Mouse (Mus musculus) limb, embryonic 14.5 days (tissue): ENCODE measurements around the gene Zg16. TPM values are rescaled to one million over a fixed set of nuclear protein-coding genes. Genes with fewer than 3 reads are reported as not detected.

Source experiments
- ATAC-seq: fragments of 200-750 bp; cut with Nextera tagmentation; 2 replicates; pipeline ENCODE4 v1.8.0; 2017; ENCODE audit warnings: low read depth, moderate number of reproducible peaks, moderate TSS enrichment; ENCODE audit not compliant: low FRiP score
- DNase-seq: peaks from one replicate; pipeline ENCODE4 v3.0.0-alpha.2; 2015; ENCODE audit warnings: low spot score
- H3K27ac ChIP-seq: fragments of 300-500 bp; sonication (generic); replicated peaks from 2 replicates; pipeline ENCODE4 v1.5.1; 2014; ENCODE audit warnings: low read depth, mild to moderate bottlenecking, low read length, moderate library complexity, mixed read lengths
- H3K27me3 ChIP-seq: fragments of 300-500 bp; sonication (generic); 2 replicates; pipeline ENCODE4 v1.6.1; 2014; ENCODE audit warnings: low read length, mixed read lengths; ENCODE audit not compliant: control insufficient read depth, insufficient read depth
- H3K36me3 ChIP-seq: fragments of 300-500 bp; sonication (generic); 2 replicates; pipeline ENCODE4 v1.6.1; 2014; ENCODE audit warnings: mild to moderate bottlenecking, low read length, moderate library complexity, mixed read lengths; ENCODE audit not compliant: control insufficient read depth, insufficient read depth
- H3K4me1 ChIP-seq: fragments of 300-500 bp; sonication (generic); 2 replicates; pipeline ENCODE4 v1.6.1; 2014; ENCODE audit warnings: antibody characterized with exemption, low read length, mixed read lengths; ENCODE audit not compliant: control insufficient read depth, insufficient read depth
- H3K4me2 ChIP-seq: fragments of 300-500 bp; sonication (generic); replicated peaks from 2 replicates; pipeline ENCODE4 v1.6.1; 2014; ENCODE audit warnings: low read depth, mild to moderate bottlenecking, low read length, moderate library complexity; ENCODE audit not compliant: severe bottlenecking
- H3K4me3 ChIP-seq: fragments of 300-500 bp; sonication (generic); replicated peaks from 2 replicates; pipeline ENCODE4 v1.5.1; 2014; ENCODE audit warnings: low read length
- H3K9ac ChIP-seq: fragments of 300-500 bp; sonication (generic); 2 replicates; pipeline ENCODE4 v1.6.1; 2014; ENCODE audit warnings: mild to moderate bottlenecking, low read depth, low read length, moderate library complexity; ENCODE audit not compliant: severe bottlenecking
- H3K9me3 ChIP-seq: fragments of 300-500 bp; sonication (generic); 2 replicates; pipeline ENCODE4 v1.6.1; 2016; ENCODE audit warnings: low read length; ENCODE audit not compliant: control insufficient read depth
- POLR2A ChIP-seq: fragments of 200-500 bp; IDR thresholded peaks from 2 replicates; pipeline ENCODE4 v1.8.0; 2012; ENCODE audit warnings: inconsistent platforms, mild to moderate bottlenecking, moderate library complexity, borderline replicate concordance; ENCODE audit not compliant: insufficient read depth, insufficient read length; ENCODE audit errors: extremely low read depth
- WGBS: fragments of 180-500 bp; shearing (Covaris S2); extraction: QIAGEN DNeasy Blood & Tissue Kit; methylation state at CpG from one replicate; pipeline ENCODE4 v1.1.7; 2014; 5-methylcytosine and 5-hydroxymethylcytosine counted together
- polyA plus RNA-seq, 2 experiments: library from polyadenylated mRNA; depleted of rRNA in 1 of 2; stranded (reverse) in 1 of 2; unstranded in 1 of 2; fragments of >200 nt; fragmentation: Nextera tagmentation in 1 of 2; extraction: Ambion mirVana in 1 of 2; gene quantifications; 2 replicates each; pipeline versions ENCODE4 v1.2.1 to v1.2.3; 2012 to 2014

Gene Zg16
- polyA plus RNA-seq, 2 experiments: not detected

DNA sequence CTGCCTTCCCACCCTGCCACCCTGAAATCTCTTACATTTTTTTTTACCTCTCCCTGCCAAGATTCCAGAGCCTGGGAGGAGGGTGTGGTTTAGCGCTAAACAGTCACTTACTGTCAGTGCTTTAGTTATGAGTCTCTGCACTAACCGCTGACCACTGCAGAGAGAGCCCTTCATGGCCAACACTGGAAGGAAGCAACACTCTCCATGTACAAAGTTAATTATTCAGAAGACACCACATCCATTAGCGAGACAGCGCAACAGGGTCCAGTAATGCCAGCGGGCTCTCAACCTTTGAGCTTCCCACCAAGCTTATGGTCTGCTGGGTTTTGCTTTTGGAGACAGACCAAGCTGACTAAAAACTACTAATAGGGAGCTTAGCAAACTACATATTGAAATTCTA, 10.9 kb downstream of the Zg16 start:
- ATAC-seq (no peak), DNase-seq (no peak)
- Histone ChIP-seq H3K9ac (no peak overlapping the region), H3K4me2 (no peak overlapping the region), H3K36me3 (no peaks in the 10 kb centered on the region), H3K9me3 (0 out of 2 replicates have a peak, but pooled peaks cover 4% of the 10 kb centered on the region), H3K27me3 (no peaks in the 10 kb centered on the region), H3K27ac (no peak overlapping the region), H3K4me3 (no peak overlapping the region), H3K4me1 (no peaks in the 10 kb centered on the region)
- no peak for TF ChIP-seq POLR2A
- 87% methylated on average over 5 of the region's 5 CpGs for WGBS

- Histone ChIP-seq H3K9ac (no peak overlapping the region), H3K4me1 (no peaks in the 10 kb centered on the region), H3K27ac (no peak overlapping the region), H3K4me3 (no peak overlapping the region), H3K36me3 (no peaks in the 10 kb centered on the region), H3K4me2 (no peak overlapping the region), H3K9me3 (0 out of 2 replicates have a peak, but pooled peaks cover 4% of the 10 kb centered on the region), H3K27me3 (no peaks in the 10 kb centered on the region)
- DNase-seq (no peak), ATAC-seq (no peak)
- TF ChIP-seq POLR2A: no peak
- 81% methylated on average over 4 of the region's 4 CpGs for WGBS
These were observed 13.9 kb downstream of the Zg16 start for GRCm38 (mm10) chr7:127073221-127073620.

DNA sequence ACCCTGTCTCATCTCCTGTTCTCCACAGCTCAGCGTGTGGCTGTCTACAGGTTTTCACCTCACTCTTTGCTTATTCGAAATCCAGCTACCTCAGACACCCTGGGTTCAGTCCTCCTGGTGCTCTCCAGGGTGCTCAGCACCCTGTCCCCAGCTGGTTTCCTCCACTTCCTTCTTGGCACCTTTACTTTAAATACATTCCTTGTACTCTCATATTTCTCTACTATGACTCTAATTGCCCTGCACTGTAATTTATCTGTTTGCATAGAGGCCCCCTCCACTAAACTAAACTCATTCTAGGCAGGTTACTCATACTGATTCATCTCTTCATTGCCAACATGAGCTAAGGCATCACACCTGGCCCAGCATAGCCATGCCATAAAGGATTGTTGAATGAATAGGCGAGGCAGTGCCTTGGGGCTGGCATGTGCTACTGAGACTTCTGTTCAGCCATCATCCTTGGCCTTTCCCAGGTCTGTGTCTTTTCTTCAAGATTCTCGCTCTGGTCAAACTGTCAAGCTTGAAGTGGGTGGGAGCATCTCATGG, 16.2 kb downstream of the Zg16 start:
- no peak for TF ChIP-seq POLR2A
- H3K27ac ChIP-seq: no peak overlapping the region
- no peak overlapping the region for H3K4me3 ChIP-seq
- DNase-seq: no peak
- no peak overlapping the region for H3K4me2 ChIP-seq
- H3K4me1 ChIP-seq: no peaks in the 10 kb centered on the region
- 0 out of 2 replicates have a peak, but pooled peaks cover 4% of the 10 kb centered on the region for H3K9me3 ChIP-seq
- no peaks in the 10 kb centered on the region for H3K27me3 ChIP-seq
- no peak for ATAC-seq
- no peak overlapping the region; the same call in 1 of the 2 replicates for H3K9ac ChIP-seq
- WGBS: 65% methylated on average over 4 of the region's 4 CpGs
- no peaks in the 10 kb centered on the region for H3K36me3 ChIP-seq

DNA sequence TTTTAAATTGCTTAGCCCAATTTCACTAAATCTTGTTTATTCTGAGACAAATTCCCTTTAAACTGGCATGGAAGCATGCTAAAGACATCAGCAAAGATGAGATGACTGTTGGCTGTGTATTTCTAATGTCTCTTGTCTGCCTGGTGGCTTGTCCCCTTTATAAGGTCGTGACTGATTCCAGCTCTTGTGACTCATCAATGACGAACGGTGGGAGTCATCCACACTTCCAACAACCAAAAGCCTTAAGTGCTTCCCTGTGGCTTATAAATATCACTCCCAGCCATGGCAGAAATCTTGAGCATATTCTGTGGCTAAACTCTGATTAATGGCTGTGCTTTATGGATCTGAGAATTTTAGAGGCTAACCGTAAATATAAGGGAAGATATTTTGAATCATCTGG, 20.8 kb downstream of the Zg16 start:
- no peak overlapping the region for H3K4me3 ChIP-seq
- WGBS: 76% methylated on average over 4 of the region's 4 CpGs
- DNase-seq: no peak

DNA sequence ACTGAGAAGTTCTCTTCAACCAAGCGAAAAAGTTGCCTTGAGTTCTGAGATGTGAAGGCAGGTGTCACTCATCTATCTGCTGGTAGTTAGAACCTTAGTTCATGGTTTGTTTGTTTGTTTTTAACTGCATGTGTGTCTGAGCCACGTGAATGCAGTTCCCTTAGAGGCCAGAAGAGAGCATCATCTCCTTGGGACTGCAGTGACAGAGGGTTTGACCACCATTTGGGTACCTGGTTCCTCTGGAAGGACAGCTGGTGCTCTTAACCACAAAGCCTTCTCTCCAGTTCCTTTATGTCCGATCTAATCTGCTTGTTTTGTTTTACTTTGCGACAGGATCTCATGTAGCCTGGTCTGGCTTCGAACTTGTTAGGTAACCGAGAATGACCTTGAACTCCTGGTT, 21.6 kb downstream of the Zg16 start:
- Histone ChIP-seq H3K27me3 (no peaks in the 10 kb centered on the region), H3K27ac (no peak overlapping the region), H3K4me3 (no peak overlapping the region), H3K4me2 (no peak overlapping the region), H3K36me3 (no peaks in the 10 kb centered on the region), H3K9me3 (no peaks in the 10 kb centered on the region), H3K4me1 (no peaks in the 10 kb centered on the region), H3K9ac (no peak overlapping the region)
- no peak for ATAC-seq
- WGBS: 90% methylated on average over 6 of the region's 6 CpGs
- TF ChIP-seq POLR2A: no peak
- no peak for DNase-seq

More for the DNA sequence above, 20.8 kb downstream of the Zg16 start:
- H3K36me3 ChIP-seq: no peaks in the 10 kb centered on the region
- H3K27ac ChIP-seq: no peak overlapping the region
- H3K9ac ChIP-seq: no peak overlapping the region
- H3K4me1 ChIP-seq: no peaks in the 10 kb centered on the region
- ATAC-seq: no peak
- TF ChIP-seq POLR2A: no peak
- H3K4me2 ChIP-seq: no peak overlapping the region
- H3K27me3 ChIP-seq: no peaks in the 10 kb centered on the region
- no peaks in the 10 kb centered on the region for H3K9me3 ChIP-seq
